Mouse (Mus musculus) intestine, embryonic 14.5 days (tissue): ENCODE data around the gene Maco1. TPM values are rescaled to one million over a fixed set of nuclear protein-coding genes. Genes with fewer than 3 reads are reported as not detected.

Source experiments
- ATAC-seq: fragments of 200-750 bp; cut with Nextera tagmentation; replicated peaks from 2 replicates; pipeline ENCODE4 v1.8.0; 2017; ENCODE audit warnings: low read depth, moderate number of reproducible peaks, moderate TSS enrichment, moderate library complexity; ENCODE audit not compliant: low FRiP score, low TSS enrichment
- DNase-seq: peaks from one replicate; pipeline ENCODE4 v3.0.0-alpha.2; 2018; ENCODE audit warnings: low spot score
- H3K27ac ChIP-seq: fragments of 300-500 bp; sonication (generic); 2 replicates; pipeline ENCODE4 v1.5.1; 2014; ENCODE audit warnings: low read depth, mild to moderate bottlenecking, control low read depth
- H3K27me3 ChIP-seq: fragments of 300-500 bp; sonication (generic); replicated peaks from 2 replicates; pipeline ENCODE4 v1.6.1; 2014; ENCODE audit warnings: low read length, control low read depth; ENCODE audit not compliant: control insufficient read depth, insufficient read depth
- H3K36me3 ChIP-seq: fragments of 300-500 bp; sonication (generic); 2 replicates; pipeline ENCODE4 v1.6.1; 2014; ENCODE audit warnings: low read length, control low read depth; ENCODE audit not compliant: control insufficient read depth, insufficient read depth
- H3K4me1 ChIP-seq: fragments of 300-500 bp; sonication (generic); replicated peaks from 2 replicates; pipeline ENCODE4 v1.6.1; 2014; ENCODE audit warnings: low read length, control low read depth, mixed read lengths; ENCODE audit not compliant: control insufficient read depth, insufficient read depth
- H3K4me2 ChIP-seq: fragments of 300-500 bp; sonication (generic); 2 replicates; pipeline ENCODE4 v1.6.1; 2014; ENCODE audit warnings: low read length
- H3K4me3 ChIP-seq: fragments of 300-500 bp; sonication (generic); 2 replicates; pipeline ENCODE4 v1.5.1; 2014; ENCODE audit warnings: low read depth, low read length, control low read depth, mixed read lengths
- H3K9ac ChIP-seq: fragments of 300-500 bp; sonication (generic); 2 replicates; pipeline ENCODE4 v1.6.1; 2014; ENCODE audit warnings: mild to moderate bottlenecking, low read length
- H3K9me3 ChIP-seq: fragments of 300-500 bp; sonication (generic); 2 replicates; pipeline ENCODE4 v1.6.1; 2016; ENCODE audit warnings: low read length, control low read depth; ENCODE audit not compliant: control insufficient read depth
- WGBS: fragments of 180-500 bp; shearing (Covaris S2); extraction: QIAGEN DNeasy Blood & Tissue Kit; methylation state at CpG from one replicate; pipeline ENCODE4 v1.1.7; 2014; 5-methylcytosine and 5-hydroxymethylcytosine counted together
- polyA plus RNA-seq: library from polyadenylated mRNA; unstranded; fragments of >200 nt; fragmentation: Nextera tagmentation; extraction: Ambion mirVana; gene quantifications from 2 replicates; pipeline ENCODE4 v1.2.1, GENCODE M21; 2014

Maco1 gene
- polyA plus RNA-seq, 1 experiment from 2014 or later, result 34.2 TPM

DNA sequence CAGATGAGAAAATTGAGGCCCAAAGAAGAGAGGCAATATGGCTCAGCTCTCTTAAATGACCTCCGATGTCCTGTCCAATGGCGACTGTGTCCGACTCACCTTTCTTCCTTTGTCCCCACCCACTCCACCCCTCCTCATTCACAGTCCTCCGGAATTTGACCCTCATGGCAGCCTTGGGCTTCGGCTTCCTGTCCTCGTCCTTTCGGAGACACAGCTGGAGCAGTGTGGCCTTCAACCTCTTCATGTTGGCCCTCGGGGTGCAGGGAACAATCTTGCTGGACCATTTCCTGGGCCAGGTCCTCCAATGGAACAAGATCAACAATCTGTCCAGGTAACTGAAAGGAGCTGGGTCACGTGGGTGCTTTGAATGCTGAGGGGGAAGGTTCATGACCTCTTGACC lies 23.0 kb upstream of the Maco1 start:
- H3K4me3 ChIP-seq, result no peak overlapping the region
- no peak overlapping the region for H3K27ac ChIP-seq
- peaks cover 7% of the 10 kb centered on the region; the same call in 1 of the 2 replicates for H3K4me1 ChIP-seq
- no peaks in the 10 kb centered on the region for H3K9me3 ChIP-seq
- no peaks in the 10 kb centered on the region for H3K27me3 ChIP-seq
- 79% methylated on average over 9 of the region's 9 CpGs for WGBS
- no peak overlapping the region for H3K9ac ChIP-seq
- no peak for ATAC-seq
- no peak overlapping the region for H3K4me2 ChIP-seq
- no peaks in the 10 kb centered on the region for H3K36me3 ChIP-seq
- DNase-seq, result no peak

DNA sequence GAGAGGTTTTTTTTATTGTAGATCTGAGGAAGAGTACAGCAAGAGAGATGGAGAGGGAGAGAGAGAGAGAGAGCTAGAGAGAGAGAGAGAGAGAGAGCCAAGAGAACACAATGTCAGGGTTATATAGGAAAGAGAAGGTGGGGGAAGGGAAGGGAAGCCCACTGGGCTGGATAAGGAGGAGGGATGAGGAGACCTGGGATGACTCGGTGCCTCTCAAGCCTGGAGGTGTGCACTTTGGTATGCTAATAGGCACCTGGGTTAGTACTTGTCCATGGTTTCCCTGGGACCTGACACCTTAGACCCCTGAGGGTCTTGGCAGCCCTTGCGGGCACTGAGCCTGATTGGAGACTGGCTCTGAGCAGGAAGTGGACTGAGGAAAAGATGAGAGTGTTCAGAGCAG lies 18.8 kb upstream of the Maco1 start:
- H3K9me3 ChIP-seq, result no peaks in the 10 kb centered on the region
- H3K9ac ChIP-seq, result no peak overlapping the region
- peaks cover 17% of the 10 kb centered on the region for H3K27me3 ChIP-seq
- no peak overlapping the region for H3K4me3 ChIP-seq
- ATAC-seq (no peak), DNase-seq (no peak)
- H3K27ac ChIP-seq, result no peak overlapping the region
- H3K4me1 ChIP-seq, result peaks cover 8% of the 10 kb centered on the region; the same call in 1 of the 2 replicates
- 32% methylated on average over 2 of the region's 2 CpGs for WGBS
- no peaks in the 10 kb centered on the region for H3K36me3 ChIP-seq
- H3K4me2 ChIP-seq, result no peak overlapping the region

DNA sequence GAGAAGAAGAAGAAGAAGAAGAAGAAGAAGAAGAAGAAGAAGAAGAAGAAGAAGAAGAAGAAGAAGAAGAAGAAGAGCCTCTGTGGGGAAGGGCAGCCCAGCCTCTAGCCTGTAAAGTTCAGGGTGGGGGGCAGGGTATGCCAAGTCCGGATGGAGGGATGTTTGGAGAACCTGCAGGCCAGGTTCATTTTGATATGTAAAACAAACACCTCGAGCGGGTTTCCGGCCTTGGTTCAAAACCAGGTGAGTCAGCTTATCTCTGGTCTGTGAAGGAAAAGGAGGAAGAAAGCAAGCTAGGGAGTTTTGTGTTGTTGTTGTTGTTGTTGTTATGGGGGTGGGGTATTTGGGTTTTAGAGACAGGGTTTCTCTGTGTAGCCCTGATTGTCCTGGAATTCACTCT lies 18.3 kb upstream of the Maco1 start:
- Histone ChIP-seq H3K4me3 (no peak overlapping the region), H3K9me3 (no peaks in the 10 kb centered on the region), H3K4me2 (no peak overlapping the region), H3K4me1 (peaks cover 8% of the 10 kb centered on the region; the same call in 1 of the 2 replicates), H3K9ac (no peak overlapping the region), H3K27ac (no peak overlapping the region), H3K27me3 (peaks cover 17% of the 10 kb centered on the region), H3K36me3 (no peaks in the 10 kb centered on the region)
- ATAC-seq (no peak), DNase-seq (no peak)
- 21% methylated on average over 4 of the region's 4 CpGs for WGBS

DNA sequence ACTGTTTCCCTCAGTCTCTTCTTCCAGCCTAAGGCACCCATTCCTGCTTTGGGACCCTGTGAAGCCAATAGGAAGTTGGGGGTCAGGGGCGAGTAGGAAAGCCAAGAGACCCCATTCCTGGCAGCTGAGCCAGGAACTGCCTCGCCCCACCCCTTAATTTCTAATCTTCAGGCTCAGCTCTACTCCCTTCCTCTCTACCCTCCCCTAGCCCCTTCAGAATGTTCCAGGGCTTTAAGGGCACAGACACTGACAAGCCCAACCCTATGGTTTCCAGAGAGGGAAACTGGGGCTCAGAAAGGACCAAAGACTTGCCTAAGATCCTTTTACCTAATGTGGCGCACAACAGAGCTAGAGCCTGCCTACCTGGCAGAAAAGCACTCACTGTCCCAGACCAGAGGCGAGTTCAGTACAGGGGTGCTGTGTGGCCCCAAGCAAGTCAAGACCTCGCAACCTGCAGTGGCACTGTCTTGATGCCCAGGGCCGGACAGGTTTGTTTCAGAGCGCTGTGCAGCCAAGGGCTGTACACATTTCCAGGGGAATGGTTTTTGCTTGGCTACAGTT lies 16.8 kb upstream of the Maco1 start:
- 47% methylated on average over 7 of the region's 7 CpGs for WGBS
- ATAC-seq (no peak), DNase-seq (no peak)
- peaks cover 8% of the 10 kb centered on the region; the same call in 1 of the 2 replicates for H3K4me1 ChIP-seq
- peaks cover 17% of the 10 kb centered on the region for H3K27me3 ChIP-seq
- no peaks in the 10 kb centered on the region for H3K9me3 ChIP-seq
- H3K4me3 ChIP-seq, result no peak overlapping the region
- H3K9ac ChIP-seq, result no peak overlapping the region; the same call in 1 of the 2 replicates
- H3K4me2 ChIP-seq, result peak overlapping the region; percentile 34
- H3K27ac ChIP-seq, result no peak overlapping the region
- no peaks in the 10 kb centered on the region for H3K36me3 ChIP-seq

DNA sequence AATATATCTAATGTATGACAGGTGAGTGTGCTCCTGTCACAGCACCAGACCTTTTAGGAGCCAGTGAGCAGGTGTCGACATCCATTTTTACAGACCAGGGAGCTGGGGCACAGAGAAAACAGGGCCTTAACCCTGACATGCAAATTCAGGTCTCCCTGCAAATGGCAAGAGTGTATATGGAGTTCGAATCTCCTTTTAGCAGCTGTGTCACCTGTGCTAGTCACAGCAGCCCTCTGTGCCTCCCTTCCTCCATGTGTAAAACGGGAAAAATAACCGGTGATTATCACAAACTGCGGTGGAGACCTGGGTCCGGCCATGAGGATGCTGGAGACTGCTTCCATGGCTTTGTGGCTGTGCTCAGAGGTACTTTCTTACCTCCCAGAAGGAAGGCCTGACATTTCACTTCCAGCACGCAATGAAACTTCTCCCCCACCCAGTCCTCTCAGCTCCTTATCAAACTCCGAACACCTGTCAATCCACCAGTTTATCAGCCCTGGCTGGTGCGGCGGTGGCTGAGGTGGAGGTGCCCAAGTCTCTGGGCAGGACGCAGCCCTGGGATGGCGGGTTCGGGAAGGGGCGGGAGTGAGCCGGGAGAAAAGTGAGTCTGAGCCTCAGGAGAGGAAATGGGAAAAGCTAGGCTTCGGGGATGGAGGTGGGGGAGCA lies 16.1 kb upstream of the Maco1 start:
- ATAC-seq, result no peak
- 10% methylated on average over 16 of the region's 16 CpGs for WGBS
- Histone ChIP-seq H3K9me3 (no peaks in the 10 kb centered on the region), H3K4me2 (peak overlapping the region; percentile 34), H3K27me3 (peaks cover 17% of the 10 kb centered on the region), H3K9ac (no peak overlapping the region), H3K36me3 (no peaks in the 10 kb centered on the region), H3K27ac (no peak overlapping the region), H3K4me3 (no peak overlapping the region), H3K4me1 (peaks cover 8% of the 10 kb centered on the region; the same call in 1 of the 2 replicates)
- no peak for DNase-seq

DNA sequence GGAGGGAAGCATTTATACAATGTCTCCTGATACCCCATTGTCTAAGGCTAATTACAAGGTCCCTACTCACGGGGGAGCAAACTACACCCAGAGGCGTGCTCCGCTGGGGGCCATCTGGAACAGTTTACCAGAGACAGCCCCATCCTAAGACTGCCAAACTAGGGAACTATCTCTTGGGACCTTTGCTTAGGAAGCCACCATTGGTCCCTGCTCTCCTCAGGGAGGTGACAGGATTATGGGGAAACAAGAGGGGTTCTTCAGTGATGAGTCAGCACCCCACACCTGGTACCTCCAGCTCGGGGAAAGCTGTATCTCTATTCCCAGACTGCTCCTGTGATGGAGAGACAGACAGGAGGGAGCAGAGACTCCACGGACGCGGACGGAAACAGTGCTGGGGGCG lies 15.3 kb upstream of the Maco1 start:
- H3K4me2 ChIP-seq, result no peak overlapping the region
- ATAC-seq (no peak), DNase-seq (no peak)
- no peaks in the 10 kb centered on the region for H3K36me3 ChIP-seq
- H3K9ac ChIP-seq, result no peak overlapping the region
- H3K27ac ChIP-seq, result no peak overlapping the region
- no peaks in the 10 kb centered on the region for H3K9me3 ChIP-seq
- WGBS, result 31% methylated on average over 8 of the region's 9 CpGs
- peaks cover 8% of the 10 kb centered on the region; the same call in 1 of the 2 replicates for H3K4me1 ChIP-seq
- no peak overlapping the region for H3K4me3 ChIP-seq
- peaks cover 17% of the 10 kb centered on the region for H3K27me3 ChIP-seq

DNA sequence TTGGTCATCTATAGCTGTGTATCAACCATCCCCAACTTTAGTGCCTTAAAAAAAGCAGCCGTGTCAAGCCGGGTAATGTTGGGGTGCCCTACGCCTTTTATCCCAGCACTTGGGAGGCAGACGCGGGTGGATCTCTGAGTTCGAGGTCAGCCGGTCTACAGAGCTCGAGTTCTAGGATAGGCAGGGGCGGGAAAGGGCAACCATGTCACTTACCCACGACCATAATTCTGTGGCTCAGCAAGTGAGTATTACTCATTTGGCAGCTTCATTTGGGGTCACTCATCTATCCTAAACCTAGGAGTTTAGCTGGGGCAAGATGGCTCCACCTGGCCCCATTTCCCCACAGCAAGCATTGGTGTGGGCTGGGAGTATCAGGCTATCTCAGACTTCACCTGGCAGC lies 14.9 kb upstream of the Maco1 start:
- H3K4me3 ChIP-seq, result no peak overlapping the region
- no peak overlapping the region for H3K27ac ChIP-seq
- no peak overlapping the region for H3K9ac ChIP-seq
- DNase-seq (no peak), ATAC-seq (no peak)
- no peaks in the 10 kb centered on the region for H3K9me3 ChIP-seq
- H3K27me3 ChIP-seq, result peaks cover 17% of the 10 kb centered on the region
- no peak overlapping the region for H3K4me2 ChIP-seq
- no peaks in the 10 kb centered on the region for H3K36me3 ChIP-seq
- 85% methylated on average over 10 of the region's 10 CpGs for WGBS
- peaks cover 8% of the 10 kb centered on the region; the same call in 1 of the 2 replicates for H3K4me1 ChIP-seq

DNA sequence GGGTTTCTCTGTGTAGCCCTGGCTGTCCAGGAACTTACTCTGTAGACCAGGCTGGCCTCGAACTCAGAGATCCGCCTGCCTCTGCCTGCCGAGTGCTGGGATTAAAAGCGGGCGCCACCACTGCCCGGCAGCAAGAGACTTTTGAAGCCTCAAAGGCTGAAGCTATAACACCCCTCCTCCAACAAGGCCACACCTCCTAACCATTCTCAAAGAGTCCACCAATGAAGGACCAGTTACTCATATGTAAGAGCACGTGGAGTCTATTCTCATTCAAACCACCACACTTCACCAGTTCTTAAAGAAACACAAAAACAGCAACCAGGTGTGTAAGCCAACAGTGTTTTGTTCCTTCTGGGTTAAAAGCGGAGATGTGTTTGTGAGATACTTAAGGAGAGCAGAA lies 14.5 kb upstream of the Maco1 start:
- H3K9me3 ChIP-seq, result no peaks in the 10 kb centered on the region
- H3K36me3 ChIP-seq, result no peaks in the 10 kb centered on the region
- no peak for DNase-seq
- H3K27ac ChIP-seq, result no peak overlapping the region
- peaks cover 8% of the 10 kb centered on the region; the same call in 1 of the 2 replicates for H3K4me1 ChIP-seq
- no peak overlapping the region for H3K4me2 ChIP-seq
- peaks cover 17% of the 10 kb centered on the region for H3K27me3 ChIP-seq
- no peak overlapping the region for H3K4me3 ChIP-seq
- no peak overlapping the region for H3K9ac ChIP-seq
- ATAC-seq, result no peak
- 86% methylated on average over 8 of the region's 8 CpGs for WGBS

DNA sequence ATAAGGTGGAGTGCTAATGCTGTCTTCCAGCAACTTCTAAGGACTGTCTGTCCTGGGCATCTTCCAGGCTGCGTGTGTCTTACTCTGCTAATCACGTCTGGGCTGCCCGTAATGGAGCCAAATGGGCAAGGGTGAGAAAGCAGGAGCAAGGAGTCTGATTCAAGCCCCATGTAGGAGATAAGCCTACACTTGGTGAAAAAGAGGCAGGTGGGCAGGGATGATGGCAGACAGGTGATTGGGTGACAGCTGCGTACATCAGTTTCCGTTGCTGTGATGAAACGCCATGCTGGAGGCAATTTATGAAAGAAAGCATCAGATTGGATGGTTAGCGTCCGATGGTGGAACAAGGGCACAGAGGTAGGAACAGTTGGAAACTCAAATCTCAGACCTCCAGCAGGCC lies 14.1 kb upstream of the Maco1 start:
- Histone ChIP-seq H3K9me3 (no peaks in the 10 kb centered on the region), H3K36me3 (no peaks in the 10 kb centered on the region), H3K27ac (no peak overlapping the region), H3K4me3 (no peak overlapping the region), H3K4me2 (no peak overlapping the region), H3K4me1 (peaks cover 8% of the 10 kb centered on the region; the same call in 1 of the 2 replicates), H3K27me3 (peaks cover 17% of the 10 kb centered on the region), H3K9ac (no peak overlapping the region)
- DNase-seq (no peak), ATAC-seq (no peak)
- WGBS, result 93% methylated on average over 8 of the region's 8 CpGs
